Comparison of ENCODE assay signal across 9 mouse cellular contexts in genomic region chr11:117478271-117479006, GRCm38 (mm10). TPM values are rescaled to one million over a fixed set of nuclear protein-coding genes. Genes with fewer than 3 reads are reported as not detected.
A peak's percentile ranks its signal among the peaks of the same experiment; 100 is the strongest.
DNase-seq lines count a peak whose midpoint lies in the region; ATAC-seq lines count a peak whose summit lies in the region.
"Had no signal": no experiment of that assay in that cellular context is flagged by ENCODE, and none has a peak within 500 bp of the region (broad histone marks: within the 10 kb centered on the region; RNA-seq: fewer than 3 reads in every experiment).

No protein-coding gene starts in this region.

- 0 out of 2 replicates have a peak overlapping the region, but pooled peaks have one; percentile 27 for H3K4me2 ChIP-seq in kidney, embryonic 15.5 days
- no peak overlapping the region for H3K4me2 ChIP-seq in kidney, embryonic 16.5 days (replicated peaks; ENCODE audit: low read depth, low read length)
- peak overlapping the region; percentile 28 for H3K4me2 ChIP-seq in midbrain, embryonic 12.5 days (replicated peaks)
- H3K4me2 ChIP-seq: liver, embryonic 15.5 days had no signal

- H3K4me1 ChIP-seq in kidney, embryonic 15.5 days: peaks cover 29% of the 10 kb centered on the region
- peaks cover 31% of the 10 kb centered on the region for H3K4me1 ChIP-seq in kidney, embryonic 16.5 days (ENCODE audit: insufficient read depth, low read length)
- peaks cover 61% of the 10 kb centered on the region for H3K4me1 ChIP-seq in midbrain, embryonic 12.5 days
- H3K4me1 ChIP-seq: liver, embryonic 15.5 days had no signal

- no peak overlapping the region for H3K9ac ChIP-seq in kidney, embryonic 15.5 days
- H3K9ac ChIP-seq in kidney, embryonic 16.5 days (replicated peaks; ENCODE audit: low read length): no peak overlapping the region
- H3K9ac ChIP-seq in midbrain, embryonic 12.5 days (replicated peaks): no peak overlapping the region
- H3K9ac ChIP-seq: liver, embryonic 15.5 days had no signal

- peaks cover 8% of the 10 kb centered on the region; the same call in 1 of the 2 replicates for H3K27me3 ChIP-seq in kidney, embryonic 15.5 days
- no peaks in the 10 kb centered on the region; the same call in 1 of the 2 replicates for H3K27me3 ChIP-seq in kidney, embryonic 16.5 days (ENCODE audit: insufficient read depth, low read length)
- 0 out of 2 replicates have a peak, but pooled peaks cover 10% of the 10 kb centered on the region for H3K27me3 ChIP-seq in midbrain, embryonic 12.5 days

- WGBS in kidney, embryonic 15.5 days: 76% methylated on average over 10 of the region's 10 CpGs
- WGBS in kidney, embryonic 16.5 days: 74% methylated on average over 10 of the region's 10 CpGs
- 43% methylated on average over 10 of the region's 10 CpGs for WGBS in midbrain, embryonic 12.5 days

- H3K36me3 ChIP-seq in kidney, embryonic 15.5 days: no peaks in the 10 kb centered on the region
- H3K36me3 ChIP-seq in kidney, embryonic 16.5 days (ENCODE audit: insufficient read depth, low read length): no peaks in the 10 kb centered on the region
- H3K36me3 ChIP-seq in midbrain, embryonic 12.5 days: no peaks in the 10 kb centered on the region
- H3K36me3 ChIP-seq: liver, embryonic 15.5 days had no signal

- no peak for ATAC-seq in kidney, embryonic 15.5 days (replicated peaks; ENCODE audit: low FRiP score)
- no peak for ATAC-seq in kidney, embryonic 16.5 days (ENCODE audit: low FRiP score, low TSS enrichment)
- ATAC-seq in midbrain, embryonic 12.5 days (ENCODE audit: low FRiP score, low read depth): peak; percentile 29; the same call in 1 of the 2 replicates

- peak; percentile 67 for DNase-seq in cerebellum, adult 9-10 months
- DNase-seq in gastrocnemius, postnatal 25 days: peak; percentile 55
- DNase-seq in ovary, postnatal 36 days (ENCODE audit: low spot score): no peak
- DNase-seq in adipocyte (ENCODE audit: low spot score): no peak
- no peak for DNase-seq in embryo, embryonic 10 days (ENCODE audit: low spot score)

- H3K4me3 ChIP-seq in kidney, embryonic 15.5 days (replicated peaks): no peak overlapping the region
- H3K4me3 ChIP-seq in kidney, embryonic 16.5 days (ENCODE audit: low read length): no peak overlapping the region
- no peak overlapping the region for H3K4me3 ChIP-seq in midbrain, embryonic 12.5 days
- H3K4me3 ChIP-seq: liver, embryonic 15.5 days had no signal

- 0 out of 2 replicates have a peak overlapping the region, but pooled peaks have one; percentile 54 for H3K27ac ChIP-seq in kidney, embryonic 15.5 days
- no peak overlapping the region for H3K27ac ChIP-seq in kidney, embryonic 16.5 days (ENCODE audit: low read length)
- peak overlapping the region; percentile 96 for H3K27ac ChIP-seq in midbrain, embryonic 12.5 days (replicated peaks)
- H3K27ac ChIP-seq: liver, embryonic 15.5 days had no signal

- H3K9me3 ChIP-seq in kidney, embryonic 15.5 days (replicated peaks): no peaks in the 10 kb centered on the region; the same call in 1 of the 2 replicates
- peaks cover 9% of the 10 kb centered on the region; the same call in 1 of the 2 replicates for H3K9me3 ChIP-seq in kidney, embryonic 16.5 days (ENCODE audit: low read length)
- no peaks in the 10 kb centered on the region for H3K9me3 ChIP-seq in midbrain, embryonic 12.5 days
- H3K9me3 ChIP-seq: liver, embryonic 15.5 days had no signal

RNA-seq across cellular contexts. Expression of gene Gm11733, which starts 5.7 kb away (rescaled TPM):
- not detected in 2 replicates for polyA plus RNA-seq in kidney, embryonic 15.5 days (2015; fragmentation: Nextera tagmentation; extraction: Ambion mirVana)
- polyA plus RNA-seq in kidney, embryonic 16.5 days (2015; fragmentation: Nextera tagmentation; extraction: Ambion mirVana): not detected in 2 replicates
- total RNA-seq in gastrocnemius, postnatal 25 days (2021): not detected
- polyA plus RNA-seq in midbrain, embryonic 12.5 days (2016; fragmentation: Nextera tagmentation; extraction: Ambion mirVana): not detected in 2 replicates
- polyA plus RNA-seq: liver, embryonic 15.5 days had no signal

Comparison
In these comparisons a context has a peak if more than half of its experiments do, and no peak if none do; other contexts are left out.
1. DNase-seq: peak in cerebellum, adult 9-10 months (single experiment) and gastrocnemius, postnatal 25 days (single experiment); none in ovary, postnatal 36 days (single experiment), adipocyte (single experiment) and embryo, embryonic 10 days (single experiment).